Mouse (Mus musculus) small intestine, adult 2 months (tissue): ENCODE measurements around the gene Ddr1.

Experiments
- CTCF ChIP-seq: fragments of 200-500 bp; IDR thresholded peaks from 2 replicates; pipeline ENCODE4 v1.5.1; 2012; ENCODE audit warnings: low read depth, mild to moderate bottlenecking, control low read depth, inconsistent platforms, low read length, moderate library complexity, mixed read lengths; ENCODE audit not compliant: insufficient replicate concordance, insufficient read length; ENCODE audit errors: extremely low read depth
- POLR2A ChIP-seq: fragments of 200-500 bp; IDR thresholded peaks from 2 replicates; pipeline ENCODE4 v1.6.1; 2012; ENCODE audit warnings: low read depth, mild to moderate bottlenecking, control low read depth, inconsistent platforms, low read length, moderate library complexity

GRCm38 (mm10) chr17:35710705-35711347 is 6.4 kb upstream of the Ddr1 start:
- TF ChIP-seq POLR2A (no peak), CTCF (no peak)
